Mouse (Mus musculus): ENCODE data around the gene Pla2g10. TPM values are rescaled to one million over a fixed set of nuclear protein-coding genes. Genes with fewer than 3 reads are reported as not detected.
A peak's percentile ranks its signal among the peaks of the same experiment; 100 is the strongest.

Gene Pla2g10
- polyA plus RNA-seq, 1 experiment from 2014 or later: 0.09 TPM

DNA sequence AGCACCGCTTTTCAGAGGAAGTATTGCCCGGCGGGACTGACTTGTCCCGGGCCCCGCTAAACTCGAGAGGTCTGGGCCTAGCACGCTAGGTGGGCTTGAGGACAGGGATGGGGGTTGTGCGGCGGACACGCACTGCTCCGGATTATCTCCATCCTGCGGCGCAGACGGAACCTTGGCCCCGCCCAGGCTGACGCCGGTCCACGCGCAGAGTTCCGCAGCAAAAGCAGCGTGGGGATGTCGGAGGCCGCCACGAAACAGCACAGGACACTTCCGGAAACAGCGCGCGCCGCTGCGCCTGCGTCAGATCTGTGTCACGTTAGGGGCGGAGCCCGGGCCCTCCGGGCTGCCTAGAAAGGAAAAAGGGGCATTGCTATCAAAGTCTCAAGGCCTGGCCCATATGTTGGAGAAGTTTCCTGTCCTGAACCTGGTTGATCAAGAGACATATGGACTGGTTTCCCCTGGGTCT lies 62.9 kb downstream of the Pla2g10 start, which contains the start of gene Parn:
Parn (minus strand) TSS at position 293 of the 466 bp plus-strand sequence.
- peaks cover 18% of the 10 kb centered on the region for H3K36me3 ChIP-seq
- peak within 1 kb of the TSS; percentile 88 for H3K27ac ChIP-seq
- peaks cover 17% of the 10 kb centered on the region for H3K4me1 ChIP-seq
- no peaks in the 10 kb centered on the region for H3K9me3 ChIP-seq
- peak; percentile 96 for DNase-seq (ENCODE audit: low spot score)
- under 1% methylated on average over 35 of the region's 35 CpGs for WGBS
- H3K4me3 ChIP-seq: peak within 1 kb of the TSS; percentile 73
- H3K27me3 ChIP-seq (ENCODE audit: insufficient read depth, poor library complexity, severe bottlenecking): no peaks in the 10 kb centered on the region

Other genes starting within 250 kb of the Pla2g10 start
- 34.3 and 36.6 TPM in 2 replicates for gene Parn, start 62.8 kb downstream of the Pla2g10 start, polyA plus RNA-seq (2016; fragmentation: Nextera tagmentation; extraction: Ambion mirVana)
- 31.2 and 33.2 TPM in 2 replicates for gene Bfar, start 59.1 kb downstream of the Pla2g10 start, polyA plus RNA-seq (2016; fragmentation: Nextera tagmentation; extraction: Ambion mirVana)
- gene 3110001I22Rik, start 59.1 kb downstream of the Pla2g10 start, polyA plus RNA-seq (2016; fragmentation: Nextera tagmentation; extraction: Ambion mirVana): 3.9 and 4.4 TPM in 2 replicates
- gene Rrn3, start 49.7 kb upstream of the Pla2g10 start, polyA plus RNA-seq (2016; fragmentation: Nextera tagmentation; extraction: Ambion mirVana): 66.6 and 70.6 TPM in 2 replicates
- 129 and 145 TPM in 2 replicates for gene Ntan1, start 87.9 kb upstream of the Pla2g10 start, polyA plus RNA-seq (2016; fragmentation: Nextera tagmentation; extraction: Ambion mirVana)
- gene Pdxdc1, start 172.1 kb upstream of the Pla2g10 start, polyA plus RNA-seq (2016; fragmentation: Nextera tagmentation; extraction: Ambion mirVana): 74.3 and 79.4 TPM in 2 replicates
- gene Mpv17l, start 172.2 kb upstream of the Pla2g10 start, polyA plus RNA-seq (2016; fragmentation: Nextera tagmentation; extraction: Ambion mirVana): 1.9 and 2.5 TPM in 2 replicates

All from heart, embryonic 10.5 days (tissue).